Mouse (Mus musculus) megakaryocyte, embryonic 14.5 days (primary cell): ENCODE measurements around the gene Fam13a.

Experiments used
- FLI1 ChIP-seq: IDR thresholded peaks from 2 replicates; pipeline ENCODE4 v1.6.1; 2012; ENCODE audit warnings: low read length, inconsistent platforms, mixed read lengths
- GATA1 ChIP-seq: IDR thresholded peaks from 3 replicates; pipeline ENCODE4 v1.6.1; 2012; ENCODE audit warnings: mixed read lengths, low read length, inconsistent platforms, borderline replicate concordance

- TF ChIP-seq GATA1 (no peak), FLI1 (no peak)
Measured at GRCm38 (mm10) chr6:58985186-58985585, 39.2 kb downstream of the Fam13a start.
